Mouse (Mus musculus) effector memory CD4-positive, alpha-beta T cell, adult 7 months (primary cell): Measurements from ENCODE around the gene Zer1. TPM values are rescaled to one million over a fixed set of nuclear protein-coding genes. Genes with fewer than 3 reads are reported as not detected.

ENCODE experiments used
- polyA plus RNA-seq: library from polyadenylated mRNA; unstranded; fragments of 100-300 nt; shearing (Covaris generic); gene quantifications from one replicate; pipeline ENCODE4 v1.2.1, GENCODE M21; 2017

Gene Zer1
- 21.4 TPM for polyA plus RNA-seq

GRCm38 (mm10) chr2:30124472-30125274 is at the start of gene Zer1:
TSS of gene Zer1 (minus strand) at chr2:30124585.

DNA sequence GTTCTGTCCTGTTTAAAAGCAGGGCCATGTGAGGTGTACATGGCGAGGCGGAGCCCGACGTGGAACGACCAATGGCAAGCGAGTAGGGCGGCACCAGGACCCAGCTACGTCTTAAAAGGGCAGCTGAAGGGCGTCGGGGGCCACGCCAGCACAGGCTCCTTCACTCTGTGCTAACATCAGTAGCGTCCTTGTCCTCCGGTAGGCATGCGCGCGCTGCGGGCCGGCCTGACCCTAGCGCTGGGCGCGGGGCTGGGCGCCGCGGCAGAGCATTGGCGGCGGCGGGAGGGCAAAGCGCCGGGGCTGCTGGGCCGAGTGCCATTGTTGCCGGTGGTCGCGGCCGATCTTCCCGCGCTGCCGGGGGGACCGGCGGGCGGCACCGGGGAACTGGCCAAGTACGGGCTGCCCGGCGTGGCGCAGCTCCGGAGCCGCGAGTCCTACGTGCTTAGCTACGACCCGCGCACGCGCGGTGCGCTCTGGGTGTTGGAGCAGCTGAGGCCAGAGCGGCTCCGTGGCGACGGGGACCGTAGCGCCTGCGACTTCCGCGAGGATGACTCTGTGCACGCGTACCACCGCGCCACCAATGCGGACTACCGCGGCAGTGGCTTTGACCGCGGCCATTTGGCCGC is 47.1 kb upstream of the Zer1 start, which contains the start of gene Endog:
TSS of gene Endog (plus strand) at position 123 of the 626 bp plus-strand sequence.

GRCm38 (mm10) chr2:30133613-30134377 is 9.4 kb upstream of the Zer1 start, which contains the start of gene Tbc1d13:
TSS of gene Tbc1d13 (plus strand) at chr2:30133746.

DNA sequence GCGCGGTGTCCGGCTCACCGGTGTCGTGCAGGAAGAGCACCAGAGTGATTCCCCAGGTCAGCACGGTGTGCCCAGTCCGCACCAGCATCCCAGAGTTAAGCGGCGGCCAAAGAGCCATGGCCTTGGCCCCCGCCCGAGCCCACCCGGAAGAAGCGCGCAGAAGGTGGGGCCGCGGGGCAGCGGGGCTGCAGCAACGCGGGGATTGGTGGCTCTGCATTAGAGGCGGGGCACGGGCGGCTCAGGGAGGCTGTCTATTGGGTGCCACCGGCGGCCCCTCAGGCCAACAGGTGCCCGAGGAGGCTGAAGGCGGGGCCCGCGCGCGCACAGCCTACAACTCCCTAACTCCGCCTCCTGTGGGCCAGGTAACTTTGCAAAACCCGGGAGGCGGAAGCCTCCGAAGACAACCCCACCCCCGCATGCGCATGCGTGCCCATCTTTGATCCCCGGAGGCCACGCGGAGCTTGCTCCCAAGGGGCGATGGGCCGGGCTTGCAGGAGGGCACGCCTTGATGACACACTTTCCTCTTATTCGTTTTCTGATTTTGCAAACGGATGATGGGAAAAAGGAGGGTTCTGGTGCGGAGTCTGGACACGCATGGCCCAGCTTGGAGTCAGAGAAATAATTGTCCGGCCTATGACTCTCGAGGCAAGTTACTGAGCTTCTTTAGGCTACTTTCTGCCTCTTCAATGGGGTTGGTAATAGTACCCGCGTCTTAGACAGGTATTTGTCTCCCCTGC is 30.7 kb downstream of the Zer1 start, which contains the start of gene Zdhhc12:
TSS of gene Zdhhc12 (minus strand) at position 178 of the 737 bp plus-strand sequence.

DNA sequence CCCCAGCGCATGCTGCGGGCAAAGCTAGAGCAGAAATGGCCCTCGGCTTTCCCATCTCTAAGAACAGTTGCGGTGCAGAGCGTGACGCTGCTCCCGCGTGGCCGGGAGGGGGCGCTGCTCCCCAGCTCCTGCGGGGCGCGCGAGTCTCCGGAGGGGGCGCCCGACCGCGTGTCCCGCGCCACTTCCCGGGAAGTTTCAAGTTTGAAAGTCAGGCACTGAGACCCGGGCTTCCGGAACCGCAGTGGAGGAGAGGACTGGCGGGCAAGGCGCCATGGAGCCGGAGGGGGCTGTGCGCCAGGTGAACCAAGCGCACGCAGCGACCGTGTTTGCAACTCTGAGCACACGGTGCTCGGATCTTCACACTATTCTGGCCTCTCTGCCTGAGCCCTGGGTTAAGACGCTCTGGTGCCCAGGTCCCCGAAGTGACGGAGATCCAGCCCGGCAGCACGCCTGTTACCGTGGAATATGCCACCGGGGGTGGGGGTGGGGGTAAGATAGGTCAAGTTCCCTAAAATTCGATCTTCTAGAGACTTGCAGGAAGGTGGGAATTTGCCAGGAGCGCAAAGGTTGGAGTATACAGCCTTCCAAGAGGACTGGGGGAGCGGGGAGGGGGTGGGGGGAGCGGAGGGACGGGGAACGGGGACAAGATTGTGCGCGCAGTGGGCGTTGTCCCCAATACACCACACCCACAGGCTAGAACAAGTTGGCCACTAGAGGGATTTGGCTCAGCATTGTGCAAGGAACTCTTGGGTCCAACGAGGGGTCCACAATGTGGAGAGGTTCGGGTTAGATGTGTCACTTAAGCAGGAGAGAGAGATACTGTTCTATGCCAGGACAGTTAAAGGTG is 46.7 kb downstream of the Zer1 start, which contains the start of gene Pkn3:
TSS of gene Pkn3 (plus strand) at position 183 of the 847 bp plus-strand sequence.

GRCm38 (mm10) chr2:30057223-30057904 is 67.0 kb downstream of the Zer1 start, which contains the start of gene Set:
TSS of gene Set (plus strand) at chr2:30057378.

DNA sequence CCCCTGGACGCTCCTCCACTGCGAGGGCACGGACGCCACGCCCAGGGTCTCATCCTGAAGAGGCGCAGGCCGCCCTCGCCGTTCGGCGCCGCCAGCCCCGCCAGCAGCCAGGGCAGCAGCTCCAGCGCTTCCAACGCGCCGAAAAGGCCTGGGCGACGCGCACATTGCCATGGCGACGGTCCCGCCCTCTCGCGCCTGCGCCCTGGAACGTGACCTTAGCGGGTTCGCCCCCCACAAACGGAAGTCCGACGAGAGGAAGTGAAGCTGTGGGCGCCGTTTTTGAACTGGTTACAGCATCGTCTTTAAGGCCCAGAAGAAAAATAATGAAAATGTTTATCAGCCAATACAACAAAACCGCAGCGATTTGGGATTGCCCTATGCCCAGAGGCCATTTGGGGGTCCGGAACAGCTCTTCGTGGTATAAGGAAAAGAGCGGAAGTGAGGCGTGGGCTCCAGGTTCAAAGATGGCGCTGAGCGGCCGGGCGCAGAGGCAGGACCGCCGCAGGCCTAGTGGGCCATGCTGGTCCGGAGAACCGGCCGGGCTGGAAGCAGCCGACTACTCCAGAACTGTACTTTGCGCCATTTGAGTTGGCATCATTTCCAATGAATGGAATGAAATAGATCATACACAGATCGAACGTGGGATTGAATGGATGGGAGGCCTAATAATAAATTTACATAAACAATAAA is 75.5 kb downstream of the Zer1 start, which contains the start of gene Wdr34:
TSS of gene Wdr34 (minus strand) at position 183 of the 690 bp plus-strand sequence.

Other genes with a start within 250 kb of the Zer1 start
- gene Odf2, start 235.4 kb downstream of the Zer1 start, polyA plus RNA-seq = 63.6 TPM
- gene Gle1, start 189.2 kb downstream of the Zer1 start, polyA plus RNA-seq = 53.7 TPM
- 87.7 TPM for gene Sptan1, start 159.0 kb downstream of the Zer1 start, polyA plus RNA-seq
- 2.3 TPM for gene Wdr34, start 75.7 kb downstream of the Zer1 start, polyA plus RNA-seq
- gene Set, start 67.2 kb downstream of the Zer1 start, polyA plus RNA-seq = 287 TPM
- 1.1 TPM for gene Pkn3, start 46.9 kb downstream of the Zer1 start, polyA plus RNA-seq
- gene Zdhhc12, start 30.9 kb downstream of the Zer1 start, polyA plus RNA-seq = 9.4 TPM
- gene Tbc1d13, start 9.2 kb upstream of the Zer1 start, polyA plus RNA-seq = 5.4 TPM
- 23.6 TPM for gene Endog, start 46.9 kb upstream of the Zer1 start, polyA plus RNA-seq
- 28.2 TPM for gene Spout1, start 53.9 kb upstream of the Zer1 start, polyA plus RNA-seq
- 7.8 TPM for gene Kyat1, start 81.3 kb upstream of the Zer1 start, polyA plus RNA-seq
- gene Lrrc8a, start 113.1 kb upstream of the Zer1 start, polyA plus RNA-seq = 3.4 TPM
- gene Gm28035, start 116.0 kb upstream of the Zer1 start, polyA plus RNA-seq = 1.6 TPM
- 1.5 TPM for gene Phyhd1, start 141.6 kb upstream of the Zer1 start, polyA plus RNA-seq
- gene Gm28038, start 156.5 kb upstream of the Zer1 start, polyA plus RNA-seq = not detected
- gene Dolk, start 161.7 kb upstream of the Zer1 start, polyA plus RNA-seq = 6.4 TPM
- 16.6 TPM for gene Nup188, start 161.8 kb upstream of the Zer1 start, polyA plus RNA-seq
- 79.2 TPM for gene Sh3glb2, start 234.8 kb upstream of the Zer1 start, polyA plus RNA-seq
- gene Miga2, start 239.6 kb upstream of the Zer1 start, polyA plus RNA-seq = 4.6 TPM